Mouse (Mus musculus) bone marrow, adult 2 months (tissue): ENCODE data around the gene Nans.

ENCODE experiments used
- CTCF ChIP-seq: fragments of 200-500 bp; IDR thresholded peaks from 2 replicates; pipeline ENCODE4 v1.5.1; 2011; ENCODE audit warnings: low read length, control low read depth; ENCODE audit not compliant: control insufficient read depth, insufficient read depth
- POLR2A ChIP-seq: fragments of 200-500 bp; IDR thresholded peaks from 2 replicates; pipeline ENCODE4 v1.6.1; 2011; ENCODE audit warnings: low read depth, mild to moderate bottlenecking, control low read depth, low read length, borderline replicate concordance; ENCODE audit not compliant: control insufficient read depth

DNA sequence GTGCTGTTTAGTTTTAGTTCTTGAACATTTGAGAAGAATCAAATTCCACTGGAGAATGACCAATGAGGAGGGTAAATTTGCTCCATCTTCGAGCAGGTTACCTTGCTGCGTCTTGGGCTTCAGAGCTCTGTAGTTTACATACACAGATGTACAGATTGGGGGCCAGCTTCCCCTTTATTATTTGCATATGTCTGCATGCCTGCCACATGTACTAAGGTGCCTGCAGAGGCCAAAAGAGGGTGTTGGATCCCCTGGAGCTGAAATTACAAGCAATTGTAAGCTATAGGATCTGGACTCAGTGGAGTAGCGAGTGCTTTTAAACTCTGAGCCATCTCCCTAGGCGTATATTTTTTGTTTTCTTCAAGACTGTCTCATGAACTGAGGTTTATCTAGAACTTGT, 32.3 kb upstream of the Nans start:
- TF ChIP-seq POLR2A = no peak
- TF ChIP-seq CTCF = no peak
